Mouse (Mus musculus) kidney, adult 18-20 months (tissue): Measurements from ENCODE around the gene Sall1.

Experiments
- DNase-seq: peaks from one replicate; pipeline ENCODE4 v3.0.0; 2021

Sall1 gene

DNA sequence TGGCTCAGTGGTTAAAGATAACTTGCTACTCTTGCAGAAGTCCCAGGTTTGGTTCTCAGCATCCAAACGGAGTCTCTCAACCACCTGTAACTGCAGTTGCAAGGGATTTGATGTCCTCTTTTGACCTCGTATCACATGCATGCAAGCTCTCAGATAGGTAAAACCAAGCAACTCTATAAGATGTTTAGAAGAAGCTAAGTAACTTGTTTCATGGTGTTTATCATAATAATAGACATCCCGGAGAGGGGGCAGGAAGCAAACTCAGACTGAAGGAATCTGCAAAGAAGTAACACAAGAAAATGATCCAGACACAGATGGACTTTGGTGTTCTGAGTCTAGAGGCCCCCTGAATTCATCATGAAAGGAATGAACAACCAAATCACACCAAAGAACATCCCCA lies 55.0 kb downstream of the Sall1 start:
- no peak for DNase-seq

- no peak for DNase-seq
These were observed 60.5 kb downstream of the Sall1 start for GRCm38 (mm10) chr8:88983468-88983867.
